Mouse (Mus musculus) olfactory bulb, adult 2 months (tissue): ENCODE measurements around the gene Sik2. TPM values are rescaled to one million over a fixed set of nuclear protein-coding genes. Genes with fewer than 3 reads are reported as not detected.

ENCODE experiments used
- H3K27ac ChIP-seq: fragments of 200-500 bp; 2 replicates; pipeline ENCODE4 v1.5.1; 2012; ENCODE audit warnings: low read depth, low read length; ENCODE audit not compliant: insufficient read depth
- H3K4me1 ChIP-seq: fragments of 200-500 bp; 2 replicates; pipeline ENCODE4 v1.6.1; 2012; ENCODE audit warnings: low read length; ENCODE audit not compliant: control insufficient read depth, insufficient read depth
- H3K4me3 ChIP-seq: fragments of 200-500 bp; 2 replicates; pipeline ENCODE4 v1.5.1; 2012; ENCODE audit warnings: mild to moderate bottlenecking, low read depth, low read length, moderate library complexity; ENCODE audit not compliant: insufficient read depth
- CTCF ChIP-seq: fragments of 200-500 bp; IDR thresholded peaks from 2 replicates; pipeline ENCODE4 v1.5.1; 2012; ENCODE audit warnings: low read depth, mild to moderate bottlenecking, low read length, moderate library complexity; ENCODE audit not compliant: insufficient read depth
- POLR2A ChIP-seq: fragments of 200-500 bp; IDR thresholded peaks from 2 replicates; pipeline ENCODE4 v1.6.1; 2012; ENCODE audit warnings: mild to moderate bottlenecking, low read depth, low read length, moderate library complexity; ENCODE audit not compliant: insufficient read depth
- WGBS: fragments of 180-500 bp; shearing (Covaris S2); methylation state at CpG from one replicate; pipeline ENCODE4 v1.1.7; 2018; 5-methylcytosine and 5-hydroxymethylcytosine counted together
- polyA plus RNA-seq: library from polyadenylated mRNA; stranded (reverse); fragments of >200 nt; gene quantifications from 2 replicates; pipeline ENCODE4 v1.2.4, GENCODE M21; 2012; ENCODE audit warnings: low replicate concordance; ENCODE audit not compliant: missing spikeins, insufficient read depth, insufficient read length

Sik2 gene
- polyA plus RNA-seq, 1 experiment: not detected

- WGBS: 85% methylated on average over 6 of the region's 6 CpGs
- TF ChIP-seq POLR2A: no peak
- TF ChIP-seq CTCF: no peak
Observed at GRCm38 (mm10) chr9:50867015-50867414, 141.9 kb downstream of the Sik2 start.

GRCm38 (mm10) chr9:50865803-50866202 lies 143.1 kb downstream of the Sik2 start:
- Histone ChIP-seq H3K4me3 (no peak overlapping the region), H3K27ac (no peak overlapping the region), H3K4me1 (peaks cover 3% of the 10 kb centered on the region; the same call in 1 of the 2 replicates)
- TF ChIP-seq POLR2A (no peak), CTCF (no peak)
- 88% methylated on average over 8 of the region's 8 CpGs for WGBS

More at GRCm38 (mm10) chr9:50867015-50867414, 141.9 kb downstream of the Sik2 start:
- no peak overlapping the region for H3K27ac ChIP-seq
- H3K4me3 ChIP-seq: no peak overlapping the region
- peaks cover 3% of the 10 kb centered on the region; the same call in 1 of the 2 replicates for H3K4me1 ChIP-seq

DNA sequence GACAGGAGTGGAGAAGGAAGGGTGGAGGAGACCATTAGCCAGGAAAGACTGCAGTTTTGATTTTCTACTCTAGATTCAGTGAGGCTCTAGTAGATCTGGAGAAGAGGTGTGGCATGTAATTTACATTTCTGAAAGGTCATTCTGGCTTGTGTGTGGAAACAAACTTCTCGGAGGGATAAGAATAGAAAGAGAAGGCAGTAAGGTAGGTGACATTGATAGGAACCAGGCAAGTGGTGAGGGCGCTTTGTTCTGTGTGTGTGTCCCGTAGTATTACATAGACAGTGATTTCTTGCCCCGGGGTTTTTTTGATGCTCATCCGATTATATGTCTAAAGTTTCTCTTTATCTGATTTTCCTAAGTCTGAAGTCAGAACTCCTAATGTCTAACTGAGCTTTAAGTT lies 144.0 kb downstream of the Sik2 start:
- TF ChIP-seq CTCF (no peak), POLR2A (no peak)
- WGBS: 89% methylated on average over 5 of the region's 5 CpGs
- no peak overlapping the region for H3K4me3 ChIP-seq
- peaks cover 5% of the 10 kb centered on the region for H3K4me1 ChIP-seq
- H3K27ac ChIP-seq: no peak overlapping the region

DNA sequence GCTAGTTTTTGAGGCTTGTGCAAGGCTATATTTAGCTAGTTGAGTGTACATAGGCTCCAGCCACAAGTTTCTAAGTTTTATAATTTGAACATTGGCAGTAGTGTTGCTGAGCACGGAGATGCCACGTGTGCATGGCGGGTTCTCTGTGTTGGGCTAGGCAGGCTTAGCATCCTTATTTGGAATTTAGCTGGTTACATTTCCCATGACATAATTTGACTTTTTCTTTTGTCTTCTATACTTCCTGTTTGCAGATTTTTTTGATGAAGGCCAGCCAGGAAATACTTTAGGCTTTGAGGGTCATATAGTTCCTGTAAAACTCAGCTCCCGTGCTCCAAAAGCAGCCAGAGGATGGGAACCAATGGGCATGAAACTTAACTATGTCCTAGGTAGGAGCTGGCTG lies 145.0 kb downstream of the Sik2 start:
- TF ChIP-seq CTCF (no peak), POLR2A (no peak)
- Histone ChIP-seq H3K4me3 (no peak overlapping the region), H3K4me1 (peaks cover 5% of the 10 kb centered on the region), H3K27ac (no peak overlapping the region)
- 93% methylated on average over 4 of the region's 4 CpGs for WGBS

GRCm38 (mm10) chr9:50861119-50861839 lies 147.6 kb downstream of the Sik2 start:
- TF ChIP-seq POLR2A (no peak), CTCF (no peak)
- no peak overlapping the region for H3K27ac ChIP-seq
- H3K4me3 ChIP-seq: no peak overlapping the region
- H3K4me1 ChIP-seq: peaks cover 5% of the 10 kb centered on the region
- 89% methylated on average over 18 of the region's 18 CpGs for WGBS

DNA sequence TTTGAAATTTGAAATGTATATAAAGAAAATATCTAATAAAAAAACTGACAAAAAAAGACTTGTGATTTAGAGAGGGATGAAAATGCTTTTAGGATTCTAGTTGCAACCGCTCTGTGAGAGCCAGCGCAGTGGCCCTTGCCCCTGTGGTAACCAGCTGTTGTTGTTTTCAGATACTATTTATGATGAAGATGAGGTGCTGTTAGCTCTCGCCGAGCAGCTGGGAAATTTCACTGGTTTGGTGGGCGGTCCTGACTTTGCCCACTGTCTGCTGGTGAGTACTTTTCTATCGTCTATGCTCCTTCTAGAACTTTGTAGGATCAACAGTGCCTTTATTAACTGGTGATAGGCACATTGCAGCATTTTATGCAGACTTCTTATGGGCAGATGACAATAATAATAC lies 150.2 kb downstream of the Sik2 start:
- peaks cover 4% of the 10 kb centered on the region; the same call in 1 of the 2 replicates for H3K4me1 ChIP-seq
- no peak overlapping the region for H3K4me3 ChIP-seq
- 85% methylated on average over 6 of the region's 6 CpGs for WGBS
- H3K27ac ChIP-seq: no peak overlapping the region
- no peak for TF ChIP-seq POLR2A
- TF ChIP-seq CTCF: no peak

- Histone ChIP-seq H3K4me1 (peaks cover 8% of the 10 kb centered on the region; the same call in 1 of the 2 replicates), H3K27ac (no peak overlapping the region), H3K4me3 (peak overlapping the region; percentile 68)
- under 1% methylated on average over 46 of the region's 46 CpGs for WGBS
- TF ChIP-seq CTCF (0 out of 2 replicates have a peak, but pooled peaks have one; percentile 7), POLR2A (no peak)
Observed at GRCm38 (mm10) chr9:50857082-50857641, 151.7 kb downstream of the Sik2 start.

DNA sequence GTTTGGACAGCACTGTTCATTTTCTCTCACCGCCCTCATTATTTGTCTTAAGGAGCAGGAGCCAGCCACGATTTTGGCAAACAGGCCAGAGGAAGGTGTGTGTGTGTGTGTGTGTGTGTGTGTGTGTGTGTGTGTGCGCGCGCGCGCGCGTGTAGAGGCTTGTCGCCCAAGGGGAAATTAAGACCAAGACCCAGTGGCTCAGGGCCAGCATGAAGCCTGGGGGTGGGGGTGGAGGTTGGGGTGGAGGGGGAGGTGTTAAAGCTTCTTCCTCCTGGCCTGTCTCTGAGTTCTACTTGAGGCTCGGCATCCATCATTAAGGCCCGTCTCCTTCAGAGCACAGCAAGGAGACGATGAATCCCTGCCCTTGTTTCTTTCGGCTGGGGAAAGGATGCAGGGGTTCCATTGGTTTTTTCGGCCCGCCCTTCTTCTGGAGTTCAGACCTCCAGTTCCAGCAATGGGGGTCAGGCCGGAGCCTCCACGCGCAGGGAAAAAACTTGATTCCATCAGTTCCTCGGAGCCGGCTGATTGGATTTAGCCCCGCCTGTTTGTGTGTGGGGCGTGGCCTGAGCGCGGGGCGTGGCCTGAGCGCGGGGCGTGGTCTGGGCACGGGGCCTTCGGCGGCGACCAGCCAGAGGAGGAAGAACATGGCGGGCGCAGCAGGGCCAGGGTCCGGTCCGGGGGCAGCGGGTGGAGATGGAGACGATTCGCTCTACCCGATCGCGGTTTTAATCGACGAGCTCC lies 152.4 kb downstream of the Sik2 start:
- TF ChIP-seq CTCF: no peak
- peak; percentile 46; the same call in 1 of the 2 replicates for TF ChIP-seq POLR2A
- under 1% methylated on average over 44 of the region's 45 CpGs for WGBS
- Histone ChIP-seq H3K4me3 (peak overlapping the region; percentile 68), H3K4me1 (peaks cover 8% of the 10 kb centered on the region; the same call in 1 of the 2 replicates), H3K27ac (no peak overlapping the region)

DNA sequence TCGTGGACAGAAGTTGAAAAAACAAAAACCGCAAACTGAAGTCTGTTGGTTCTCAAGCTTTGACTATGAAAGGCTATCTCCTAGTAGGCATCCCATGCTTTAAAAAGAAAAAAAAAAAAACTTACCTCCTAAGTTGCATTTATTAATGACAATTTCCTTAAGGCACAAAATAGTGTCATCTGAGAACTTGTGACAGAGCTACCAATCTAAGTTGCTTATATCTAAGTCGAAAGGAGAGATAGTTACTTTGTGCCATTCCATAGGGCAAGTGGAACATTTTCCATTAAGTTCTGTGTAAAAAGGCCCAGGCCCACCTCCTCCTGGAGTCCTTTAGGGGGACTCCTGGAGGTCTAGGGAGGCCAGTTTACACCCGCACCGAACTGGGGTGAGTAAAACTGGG lies 153.1 kb downstream of the Sik2 start:
- H3K4me3 ChIP-seq: no peak overlapping the region
- no peak overlapping the region for H3K27ac ChIP-seq
- TF ChIP-seq CTCF (no peak), POLR2A (no peak)
- WGBS: 71% methylated on average over 5 of the region's 5 CpGs
- H3K4me1 ChIP-seq: peaks cover 8% of the 10 kb centered on the region; the same call in 1 of the 2 replicates
